Mouse (Mus musculus) intestine, embryonic 16.5 days (tissue): Measurements from ENCODE around the gene Col6a6. TPM values are rescaled to one million over a fixed set of nuclear protein-coding genes. Genes with fewer than 3 reads are reported as not detected.
A peak's percentile ranks its signal among the peaks of the same experiment; 100 is the strongest.

Experiments
- ATAC-seq: fragments of 200-750 bp; cut with Nextera tagmentation; 2 replicates; pipeline ENCODE4 v1.8.0; 2017; ENCODE audit warnings: moderate TSS enrichment, moderate library complexity
- H3K27ac ChIP-seq: fragments of 300-500 bp; sonication (generic); 2 replicates; pipeline ENCODE4 v1.5.1; 2014; ENCODE audit warnings: mild to moderate bottlenecking, low read length
- H3K27me3 ChIP-seq: fragments of 300-500 bp; sonication (generic); replicated peaks from 2 replicates; pipeline ENCODE4 v1.6.1; 2014; ENCODE audit warnings: low read length, control low read depth, mixed read lengths; ENCODE audit not compliant: control insufficient read depth, insufficient read depth
- H3K36me3 ChIP-seq: fragments of 300-500 bp; sonication (generic); 2 replicates; pipeline ENCODE4 v1.6.1; 2014; ENCODE audit warnings: low read length, control low read depth; ENCODE audit not compliant: control insufficient read depth, insufficient read depth
- H3K4me1 ChIP-seq: fragments of 300-500 bp; sonication (generic); 2 replicates; pipeline ENCODE4 v1.6.1; 2014; ENCODE audit warnings: low read length, control low read depth, mixed read lengths; ENCODE audit not compliant: control insufficient read depth, insufficient read depth
- H3K4me2 ChIP-seq: fragments of 300-500 bp; sonication (generic); 2 replicates; pipeline ENCODE4 v1.6.1; 2014; ENCODE audit warnings: low read depth, low read length, control low read depth
- H3K4me3 ChIP-seq: fragments of 300-500 bp; sonication (generic); 2 replicates; pipeline ENCODE4 v1.5.1; 2014; ENCODE audit warnings: mild to moderate bottlenecking, low read length
- H3K9ac ChIP-seq: fragments of 300-500 bp; sonication (generic); 2 replicates; pipeline ENCODE4 v1.6.1; 2014; ENCODE audit warnings: low read depth, low read length
- H3K9me3 ChIP-seq: fragments of 300-500 bp; sonication (generic); 2 replicates; pipeline ENCODE4 v1.6.1; 2016; ENCODE audit warnings: low read length, control low read depth; ENCODE audit not compliant: control insufficient read depth
- WGBS: fragments of 180-500 bp; shearing (Covaris S2); extraction: QIAGEN DNeasy Blood & Tissue Kit; methylation state at CpG from one replicate; pipeline ENCODE4 v1.1.7; 2014; 5-methylcytosine and 5-hydroxymethylcytosine counted together
- polyA plus RNA-seq: library from polyadenylated mRNA; unstranded; fragments of >200 nt; fragmentation: Nextera tagmentation; extraction: Ambion mirVana; gene quantifications from 2 replicates; pipeline ENCODE4 v1.2.1, GENCODE M21; 2015

Col6a6 gene
- polyA plus RNA-seq, 1 experiment from 2014 or later, result 0.95 TPM

- Histone ChIP-seq H3K36me3 (no peaks in the 10 kb centered on the region), H3K9me3 (no peaks in the 10 kb centered on the region), H3K4me2 (no peak overlapping the region), H3K27ac (no peak overlapping the region), H3K27me3 (peaks cover 3% of the 10 kb centered on the region; the same call in 1 of the 2 replicates), H3K4me3 (no peak overlapping the region), H3K4me1 (peaks cover 9% of the 10 kb centered on the region; the same call in 1 of the 2 replicates), H3K9ac (no peak overlapping the region)
- 73% methylated on average over 6 of the region's 6 CpGs for WGBS
- ATAC-seq, result no peak
Measured at GRCm38 (mm10) chr9:105700702-105701101, 127.3 kb downstream of the Col6a6 start.

GRCm38 (mm10) chr9:105697764-105698396 is 130.1 kb downstream of the Col6a6 start:
- H3K27ac ChIP-seq, result 0 out of 2 replicates have a peak overlapping the region, but pooled peaks have one; percentile 6
- H3K9ac ChIP-seq, result no peak overlapping the region
- peak; percentile 66 for ATAC-seq

DNA sequence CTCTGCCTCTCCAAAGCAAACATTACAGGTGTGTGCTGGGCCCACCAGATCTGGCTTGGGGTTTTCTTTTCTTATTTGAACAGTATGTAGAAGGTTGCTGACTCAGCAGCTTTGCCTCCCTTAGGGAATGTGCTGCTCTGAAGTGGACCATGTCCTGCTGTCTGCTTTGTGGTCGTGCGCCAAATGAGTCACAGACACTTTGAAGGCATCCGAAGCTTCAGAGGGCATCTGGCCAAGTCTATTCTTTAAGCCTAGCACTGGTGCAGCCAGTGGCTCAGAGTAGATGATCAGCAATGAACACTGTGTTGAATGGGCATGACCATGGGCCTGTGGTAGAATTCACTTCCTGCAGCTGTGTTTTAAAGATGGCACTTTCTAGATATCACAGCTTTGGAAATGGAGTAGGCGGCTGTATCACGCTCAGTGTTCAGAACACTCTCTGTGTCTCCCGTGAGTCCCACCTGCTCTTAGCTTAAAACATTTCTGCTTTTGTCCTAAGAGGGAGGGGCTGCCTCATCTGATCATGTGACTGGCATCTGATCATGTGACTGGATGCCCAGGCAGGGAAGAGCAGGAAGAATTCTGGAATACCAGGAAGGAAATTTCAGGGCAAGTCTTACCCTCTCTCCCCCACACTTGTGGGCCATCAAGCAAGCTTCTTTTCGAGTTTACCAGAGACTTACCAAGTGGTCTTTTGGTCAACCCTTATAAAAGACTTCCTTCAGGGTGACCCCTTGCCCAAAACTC is 131.0 kb downstream of the Col6a6 start:
- 79% methylated on average over 7 of the region's 7 CpGs for WGBS
- Histone ChIP-seq H3K4me2 (no peak overlapping the region), H3K27me3 (peaks cover 6% of the 10 kb centered on the region; the same call in 1 of the 2 replicates), H3K9ac (no peak overlapping the region), H3K4me1 (peaks cover 9% of the 10 kb centered on the region; the same call in 1 of the 2 replicates), H3K9me3 (no peaks in the 10 kb centered on the region), H3K27ac (no peak overlapping the region), H3K4me3 (no peak overlapping the region), H3K36me3 (no peaks in the 10 kb centered on the region)
- ATAC-seq, result no peak

More at GRCm38 (mm10) chr9:105697764-105698396, 130.1 kb downstream of the Col6a6 start:
- H3K9me3 ChIP-seq, result no peaks in the 10 kb centered on the region
- H3K4me2 ChIP-seq, result no peak overlapping the region
- WGBS, result 42% methylated on average over 9 of the region's 9 CpGs
- peaks cover 6% of the 10 kb centered on the region; the same call in 1 of the 2 replicates for H3K27me3 ChIP-seq
- no peaks in the 10 kb centered on the region for H3K36me3 ChIP-seq
- H3K4me1 ChIP-seq, result peaks cover 9% of the 10 kb centered on the region; the same call in 1 of the 2 replicates
- no peak overlapping the region for H3K4me3 ChIP-seq

DNA sequence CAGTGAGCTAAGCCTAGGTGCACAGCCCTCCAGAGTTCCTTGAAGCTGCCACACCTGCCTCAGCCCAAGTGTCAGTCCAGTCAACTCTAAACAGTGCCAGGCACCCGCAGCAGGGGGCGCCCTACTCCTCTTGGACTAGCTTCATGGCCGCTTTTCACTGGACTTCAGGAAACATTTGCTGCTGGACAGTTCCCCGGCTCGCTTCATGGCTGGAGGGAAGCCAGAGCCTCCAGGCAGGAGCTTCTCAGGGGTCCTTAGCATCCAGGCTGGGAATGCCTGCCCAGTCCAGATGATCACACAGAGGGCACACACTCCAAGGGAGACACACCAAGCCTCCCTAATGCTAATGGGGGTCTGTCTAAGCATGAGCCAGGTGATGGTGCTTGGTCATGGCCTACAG is 134.1 kb downstream of the Col6a6 start:
- ATAC-seq, result peak; percentile 58
- WGBS, result 3% methylated on average over 5 of the region's 5 CpGs
- peaks cover 6% of the 10 kb centered on the region; the same call in 1 of the 2 replicates for H3K27me3 ChIP-seq

DNA sequence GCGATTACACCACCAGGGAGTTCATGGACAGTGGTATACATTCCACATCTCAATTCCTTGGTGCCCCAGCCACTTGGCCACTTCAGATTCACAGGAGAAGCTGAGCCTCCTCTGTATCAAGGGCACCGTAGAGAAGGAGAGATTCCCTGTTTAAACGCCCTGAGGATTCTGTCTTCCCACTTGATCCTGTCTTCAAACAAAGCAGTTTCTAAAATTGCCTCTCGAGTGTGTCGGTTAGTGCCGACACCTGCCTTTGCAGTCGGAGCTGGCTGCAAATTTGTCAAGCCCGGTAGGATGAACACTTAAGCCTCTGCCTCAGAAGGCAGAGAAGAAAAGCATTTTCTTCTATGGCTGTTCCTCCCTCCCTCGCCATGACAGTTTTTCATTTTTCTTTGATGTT is 134.9 kb downstream of the Col6a6 start:
- 0 out of 2 replicates have a peak, but pooled peaks cover under 1% of the 10 kb centered on the region for H3K36me3 ChIP-seq
- ATAC-seq, result no peak
- no peak overlapping the region for H3K4me2 ChIP-seq
- H3K27ac ChIP-seq, result no peak overlapping the region
- no peak overlapping the region for H3K4me3 ChIP-seq
- H3K9ac ChIP-seq, result no peak overlapping the region
- peaks cover 6% of the 10 kb centered on the region; the same call in 1 of the 2 replicates for H3K27me3 ChIP-seq
- H3K9me3 ChIP-seq, result no peaks in the 10 kb centered on the region
- 90% methylated on average over 9 of the region's 9 CpGs for WGBS
- H3K4me1 ChIP-seq, result peaks cover under 1% of the 10 kb centered on the region; the same call in 1 of the 2 replicates

More for the DNA sequence above, 134.1 kb downstream of the Col6a6 start:
- Histone ChIP-seq H3K4me1 (peaks cover 8% of the 10 kb centered on the region; the same call in 1 of the 2 replicates), H3K4me2 (no peak overlapping the region), H3K9me3 (no peaks in the 10 kb centered on the region), H3K36me3 (no peaks in the 10 kb centered on the region), H3K27ac (no peak overlapping the region), H3K9ac (no peak overlapping the region), H3K4me3 (no peak overlapping the region)

- ATAC-seq, result no peak
- Histone ChIP-seq H3K4me3 (no peak overlapping the region), H3K4me1 (no peaks in the 10 kb centered on the region), H3K36me3 (peaks cover 4% of the 10 kb centered on the region; the same call in 1 of the 2 replicates), H3K27ac (no peak overlapping the region), H3K9ac (no peak overlapping the region), H3K27me3 (peaks cover 6% of the 10 kb centered on the region; the same call in 1 of the 2 replicates), H3K4me2 (no peak overlapping the region), H3K9me3 (no peaks in the 10 kb centered on the region)
- WGBS, result 93% methylated on average over 14 of the region's 14 CpGs
Measured at GRCm38 (mm10) chr9:105692472-105692871, 135.5 kb downstream of the Col6a6 start.

GRCm38 (mm10) chr9:105689485-105689884 is 138.5 kb downstream of the Col6a6 start:
- H3K9me3 ChIP-seq, result no peaks in the 10 kb centered on the region
- no peaks in the 10 kb centered on the region for H3K4me1 ChIP-seq
- peaks cover 13% of the 10 kb centered on the region; the same call in 1 of the 2 replicates for H3K36me3 ChIP-seq
- WGBS, result 76% methylated on average over 7 of the region's 7 CpGs
- H3K4me2 ChIP-seq, result no peak overlapping the region
- H3K27ac ChIP-seq, result no peak overlapping the region
- no peaks in the 10 kb centered on the region for H3K27me3 ChIP-seq
- no peak overlapping the region for H3K9ac ChIP-seq
- ATAC-seq, result no peak
- no peak overlapping the region for H3K4me3 ChIP-seq

- H3K4me1 ChIP-seq, result no peaks in the 10 kb centered on the region
- peaks cover 13% of the 10 kb centered on the region; the same call in 1 of the 2 replicates for H3K36me3 ChIP-seq
- no peak overlapping the region for H3K9ac ChIP-seq
- H3K9me3 ChIP-seq, result no peaks in the 10 kb centered on the region
- WGBS, result 88% methylated on average over 13 of the region's 13 CpGs
- no peak overlapping the region for H3K4me3 ChIP-seq
- H3K27ac ChIP-seq, result no peak overlapping the region
- no peaks in the 10 kb centered on the region for H3K27me3 ChIP-seq
- H3K4me2 ChIP-seq, result no peak overlapping the region
- ATAC-seq, result no peak
Measured at GRCm38 (mm10) chr9:105684549-105685165, 143.3 kb downstream of the Col6a6 start.

DNA sequence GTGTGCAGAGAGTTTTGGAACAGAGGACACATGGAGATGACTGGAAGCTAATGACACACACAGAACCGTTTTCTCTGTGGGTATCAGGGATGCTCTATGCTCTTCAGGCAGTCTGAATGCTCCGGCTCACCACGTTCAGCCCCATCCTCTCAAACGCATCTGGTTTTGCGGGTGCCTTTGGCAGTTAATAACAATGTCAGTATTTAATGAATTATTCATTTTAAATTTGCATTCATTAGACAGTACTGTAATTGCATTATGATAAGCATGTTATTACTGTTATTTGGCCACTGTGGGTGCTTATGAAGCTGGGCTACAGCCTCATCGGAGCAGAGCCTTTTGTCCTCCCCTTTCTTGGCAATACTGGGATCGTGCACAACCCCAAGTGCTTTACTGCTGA is 146.6 kb downstream of the Col6a6 start:
- Histone ChIP-seq H3K4me3 (no peak overlapping the region), H3K36me3 (0 out of 2 replicates have a peak, but pooled peaks cover 7% of the 10 kb centered on the region), H3K9me3 (no peaks in the 10 kb centered on the region), H3K27ac (no peak overlapping the region), H3K9ac (no peak overlapping the region), H3K4me1 (no peaks in the 10 kb centered on the region), H3K4me2 (no peak overlapping the region), H3K27me3 (no peaks in the 10 kb centered on the region)
- 93% methylated on average over 7 of the region's 7 CpGs for WGBS
- no peak for ATAC-seq
